Mouse (Mus musculus): ENCODE data around the gene Iyd.
A peak's percentile ranks its signal among the peaks of the same experiment; 100 is the strongest.
"Not testable (repeated sequence)": the region's sequence is repeated elsewhere in the genome, so short reads cannot be mapped to it uniquely, and the experiment has no call there.

Gene Iyd

DNA sequence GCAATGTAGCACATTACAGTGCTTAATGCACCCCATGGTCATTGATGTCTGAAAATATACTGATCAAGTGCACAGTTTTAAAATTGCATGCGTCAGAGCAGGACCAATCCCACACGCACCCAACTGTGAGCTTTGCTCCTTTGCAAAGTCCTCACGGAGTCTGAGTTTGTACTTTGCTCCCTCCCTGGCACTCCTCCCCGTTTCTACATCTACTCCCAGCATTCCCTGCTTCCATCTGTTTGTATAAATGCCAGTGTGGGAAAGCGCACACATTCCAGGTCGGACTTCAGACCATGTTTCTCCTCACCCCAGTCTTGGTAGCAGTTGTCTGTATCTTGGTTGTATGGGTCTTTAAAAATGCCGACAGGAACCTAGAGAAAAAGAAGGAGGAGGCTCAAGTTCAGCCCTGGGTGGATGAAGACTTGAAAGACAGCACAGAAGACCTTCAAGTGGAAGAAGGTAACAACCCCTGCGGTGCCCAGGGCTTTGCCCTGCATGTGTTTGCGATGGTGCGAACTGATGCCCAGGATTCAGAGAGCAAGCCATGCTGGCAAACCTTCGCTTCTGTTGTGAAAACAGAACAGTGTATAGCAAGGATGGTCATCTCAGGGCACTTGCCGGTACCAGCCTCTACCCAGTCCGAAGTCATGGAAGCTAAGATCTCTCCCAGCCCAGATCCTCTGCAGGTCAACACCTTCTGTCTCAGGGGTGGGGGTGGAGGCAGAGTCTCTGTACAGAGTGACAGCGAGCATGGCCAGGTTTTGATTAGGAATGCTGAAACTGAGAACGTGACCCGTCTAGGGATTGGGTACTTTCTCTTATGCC lies at the start of gene Iyd:
TSS of gene Iyd (plus strand) at position 238 of the 825 bp plus-strand sequence.
- DNase-seq (ENCODE audit: extremely low read depth, low read depth, low spot score) = no peak

- no peak for DNase-seq (ENCODE audit: extremely low read depth, low read depth, low spot score)
Measured at GRCm38 (mm10) chr10:3496791-3497190, 43.2 kb upstream of the Iyd start.

GRCm38 (mm10) chr10:3500846-3501245 lies 39.2 kb upstream of the Iyd start:
- not testable (repeated sequence) for DNase-seq (ENCODE audit: extremely low read depth, low read depth, low spot score)

- DNase-seq (ENCODE audit: extremely low read depth, low read depth, low spot score) = no peak
Measured at GRCm38 (mm10) chr10:3507484-3508221, 32.4 kb upstream of the Iyd start.

DNA sequence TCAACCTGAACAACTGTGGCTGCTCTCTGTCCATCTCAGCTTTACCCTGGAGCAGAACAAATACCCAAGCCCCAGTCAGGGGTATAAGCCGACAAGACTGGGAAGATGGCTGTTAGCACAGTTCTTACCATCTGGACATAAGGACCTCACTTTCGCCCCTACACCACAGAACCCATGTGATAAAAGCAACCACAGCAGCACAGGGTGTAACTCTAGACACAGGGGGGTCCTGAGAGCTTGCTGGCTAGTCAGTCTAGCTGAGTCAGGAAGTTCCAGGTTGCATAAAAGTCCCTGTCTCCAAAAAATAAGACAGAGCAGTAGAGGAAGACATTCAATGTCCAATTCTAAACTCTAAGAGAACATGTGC lies 31.8 kb upstream of the Iyd start:
- no peak for DNase-seq (ENCODE audit: extremely low read depth, low read depth, low spot score)

GRCm38 (mm10) chr10:3508746-3509145 lies 31.3 kb upstream of the Iyd start:
- DNase-seq (ENCODE audit: extremely low read depth, low read depth, low spot score) = no peak

GRCm38 (mm10) chr10:3509663-3510277 lies 30.3 kb upstream of the Iyd start:
- DNase-seq (ENCODE audit: extremely low read depth, low read depth, low spot score) = no peak

- no peak for DNase-seq (ENCODE audit: extremely low read depth, low read depth, low spot score)
Measured at GRCm38 (mm10) chr10:3510486-3510885, 29.6 kb upstream of the Iyd start.

DNA sequence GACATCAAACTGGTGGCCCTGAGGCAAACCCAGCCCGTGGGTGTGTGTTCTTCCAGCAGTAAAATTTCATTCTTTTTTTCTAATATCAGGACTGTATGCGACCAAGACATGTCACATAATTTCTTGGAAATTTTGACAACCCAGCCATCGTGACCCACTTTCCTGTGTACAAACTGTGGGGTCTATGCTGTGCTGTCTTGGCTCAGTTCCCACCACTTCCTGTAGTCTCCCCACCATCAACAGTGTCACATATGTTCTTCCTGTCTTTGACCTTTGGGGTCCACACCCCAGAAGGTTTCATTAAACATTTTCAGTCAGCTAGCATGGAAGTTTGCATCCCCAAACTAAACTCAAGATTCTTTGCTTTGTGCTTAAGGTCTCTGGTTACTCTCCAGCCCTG lies 28.6 kb upstream of the Iyd start:
- no peak for DNase-seq (ENCODE audit: extremely low read depth, low read depth, low spot score)

- no peak for DNase-seq (ENCODE audit: extremely low read depth, low read depth, low spot score)
Measured at GRCm38 (mm10) chr10:3512620-3513305, 27.3 kb upstream of the Iyd start.

GRCm38 (mm10) chr10:3513947-3514346 lies 26.1 kb upstream of the Iyd start:
- no peak for DNase-seq (ENCODE audit: extremely low read depth, low read depth, low spot score)

DNA sequence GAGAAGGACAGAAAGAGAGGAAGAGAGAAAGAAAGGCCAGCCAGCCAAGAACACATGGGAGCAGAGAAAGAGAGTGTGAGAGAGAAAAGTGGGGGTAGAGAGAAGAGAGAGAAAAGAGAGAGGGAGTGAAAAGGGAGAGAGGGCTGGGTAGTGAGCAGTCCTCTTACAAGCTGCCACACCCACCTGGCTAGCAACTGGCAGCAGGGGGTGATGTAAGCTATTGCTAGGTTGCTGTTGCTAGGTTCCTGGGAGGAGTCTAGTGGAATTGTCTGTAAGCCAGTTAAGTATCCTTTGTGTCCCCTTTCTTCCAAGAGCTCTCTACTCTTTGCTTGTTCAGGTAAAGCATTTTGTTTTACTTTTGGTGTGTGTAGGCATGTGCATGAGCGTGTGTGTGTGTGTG lies 25.4 kb upstream of the Iyd start:
- DNase-seq (ENCODE audit: extremely low read depth, low read depth, low spot score) = no peak

GRCm38 (mm10) chr10:3516442-3516841 lies 23.6 kb upstream of the Iyd start:
- no peak for DNase-seq (ENCODE audit: extremely low read depth, low read depth, low spot score)

DNA sequence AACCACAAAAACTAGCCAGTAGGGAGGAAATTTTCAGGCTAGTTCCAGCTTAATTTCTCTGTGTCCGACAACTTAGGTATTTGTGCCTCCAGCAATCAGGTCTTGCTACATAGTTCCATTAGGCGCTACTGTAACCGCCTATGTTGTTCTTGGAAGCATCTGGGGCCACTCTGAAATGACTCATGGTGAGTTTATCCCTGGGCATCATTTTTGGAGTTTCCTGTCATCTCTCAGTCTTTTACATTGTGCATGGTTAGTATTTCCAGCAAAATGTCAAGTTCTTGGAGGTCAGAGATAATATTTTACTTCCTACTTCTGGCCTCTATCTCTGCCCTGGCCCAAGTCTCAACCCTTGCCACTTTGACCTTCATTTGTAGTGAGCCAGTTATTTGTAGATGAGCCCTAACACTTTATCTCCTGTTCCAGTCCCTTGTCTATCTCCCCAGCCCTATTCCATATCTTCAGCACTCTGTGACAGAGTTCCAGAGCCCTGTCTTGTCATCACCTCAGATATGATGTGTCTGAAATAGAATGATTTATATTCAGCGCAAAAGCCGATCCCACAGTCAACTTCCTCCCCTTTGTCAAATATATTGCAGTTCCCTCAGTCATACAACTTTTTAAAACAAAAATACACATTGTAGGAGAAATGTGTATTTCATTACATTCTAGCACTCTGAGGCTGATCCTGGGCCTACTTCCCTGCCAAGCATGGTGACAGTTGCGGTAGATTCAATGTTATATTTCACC lies 16.8 kb upstream of the Iyd start:
- DNase-seq (ENCODE audit: extremely low read depth, low read depth, low spot score) = peak; percentile 11

- no peak for DNase-seq (ENCODE audit: extremely low read depth, low read depth, low spot score)
Measured at GRCm38 (mm10) chr10:3524513-3524912, 15.5 kb upstream of the Iyd start.

DNA sequence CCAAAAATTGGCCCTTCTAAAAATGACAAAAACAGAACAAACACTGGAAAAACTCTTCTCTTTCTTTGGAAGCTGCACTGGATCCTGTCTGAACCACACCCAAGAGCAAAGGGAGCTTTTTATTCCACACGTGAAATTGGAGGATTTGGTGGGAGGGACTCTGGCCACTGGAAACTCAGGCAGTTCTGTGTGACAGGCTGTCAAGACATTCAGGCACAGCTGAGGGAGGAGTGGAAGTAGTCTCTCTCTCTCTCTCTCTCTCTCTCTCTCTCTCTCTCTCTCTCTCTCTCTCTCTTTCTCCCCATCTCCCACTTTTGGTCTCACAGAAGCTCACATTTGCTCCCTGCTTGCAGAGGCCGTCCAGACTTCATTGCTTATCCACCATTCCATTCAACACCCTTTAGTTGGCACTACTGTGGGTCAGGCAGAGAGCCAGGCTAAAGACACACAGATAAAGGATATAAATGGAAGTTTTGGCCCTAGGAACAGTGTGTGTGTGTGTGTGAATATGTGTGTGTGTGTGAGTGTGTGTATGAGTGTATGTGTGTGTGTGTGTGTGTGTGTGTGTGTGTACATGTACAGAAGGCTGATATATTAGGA lies 14.5 kb upstream of the Iyd start:
- DNase-seq (ENCODE audit: extremely low read depth, low read depth, low spot score) = no peak

DNA sequence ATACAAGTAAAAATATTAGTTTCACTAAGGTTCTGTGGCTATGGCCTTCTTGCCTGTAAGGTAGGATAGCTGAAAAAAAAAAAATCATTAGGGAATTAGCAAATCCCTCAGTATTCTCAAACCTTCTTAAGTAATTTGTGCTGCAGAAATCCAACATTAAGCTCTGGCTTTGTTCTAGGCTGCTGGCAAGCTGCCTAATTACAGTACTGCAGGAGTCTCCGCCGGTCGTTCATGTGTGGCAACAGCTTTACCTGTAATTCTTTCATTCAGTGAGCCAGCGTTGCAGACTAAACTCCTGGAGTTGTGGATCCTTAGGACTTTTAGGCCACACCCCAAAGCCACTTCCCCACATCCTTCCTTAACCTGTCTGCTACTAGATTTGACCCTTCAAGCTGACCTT lies 10.2 kb upstream of the Iyd start:
- DNase-seq (ENCODE audit: extremely low read depth, low read depth, low spot score) = peak; percentile 61

DNA sequence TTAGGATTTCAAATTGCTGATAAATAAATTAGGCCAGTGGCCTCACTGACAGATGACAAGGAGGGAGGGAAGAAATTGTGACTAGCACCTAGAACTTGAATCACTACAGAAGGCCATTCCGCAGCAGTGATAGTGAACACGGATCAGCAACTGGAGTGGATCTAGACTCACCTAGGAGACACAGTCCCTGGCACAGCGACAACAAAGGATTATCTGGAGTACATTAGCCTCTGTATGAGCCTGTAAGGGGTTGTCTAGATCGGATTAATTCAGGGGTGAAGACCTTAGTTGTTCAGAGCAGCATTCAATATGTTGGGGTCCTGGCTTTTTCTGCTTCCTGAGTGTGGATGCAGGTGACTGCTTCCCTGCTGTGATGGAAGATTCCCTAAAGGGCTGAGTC lies 9.4 kb upstream of the Iyd start:
- DNase-seq (ENCODE audit: extremely low read depth, low read depth, low spot score) = no peak

GRCm38 (mm10) chr10:3531375-3531774 lies 8.7 kb upstream of the Iyd start:
- DNase-seq (ENCODE audit: extremely low read depth, low read depth, low spot score) = peak; percentile 21

DNA sequence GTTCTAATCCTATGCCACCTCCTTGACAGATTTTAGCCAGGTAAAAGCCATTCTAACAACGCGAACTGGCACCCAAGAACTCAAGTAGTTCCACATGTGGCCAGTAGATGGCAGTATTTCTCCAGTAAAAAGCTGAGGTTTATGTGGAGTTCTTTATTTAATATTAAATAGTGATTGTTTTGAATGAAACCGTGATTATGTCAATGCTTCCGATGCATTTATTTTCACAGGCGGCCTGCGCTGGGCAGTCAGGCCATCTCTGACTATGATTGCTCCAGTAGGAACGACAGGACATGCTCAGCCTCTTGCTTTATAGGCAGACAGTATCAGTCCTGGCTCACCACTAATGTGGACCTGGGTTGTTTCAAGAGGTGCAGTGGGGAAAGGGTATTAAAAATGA lies 5.6 kb upstream of the Iyd start:
- no peak for DNase-seq (ENCODE audit: extremely low read depth, low read depth, low spot score)
